Mouse (Mus musculus) limb, embryonic 12.5 days (tissue): ENCODE data around the gene Tmem115. TPM values are rescaled to one million over a fixed set of nuclear protein-coding genes. Genes with fewer than 3 reads are reported as not detected.
A peak's percentile ranks its signal among the peaks of the same experiment; 100 is the strongest.

Source experiments
- ATAC-seq: fragments of 200-750 bp; cut with Nextera tagmentation; 2 replicates; pipeline ENCODE4 v1.8.0; 2017; ENCODE audit warnings: low read depth, moderate TSS enrichment; ENCODE audit not compliant: insufficient number of reproducible peaks, insufficient read depth, low FRiP score, low TSS enrichment
- H3K27ac ChIP-seq: fragments of 300-500 bp; sonication (generic); 2 replicates; pipeline ENCODE4 v1.5.1; 2016; ENCODE audit warnings: mild to moderate bottlenecking, moderate library complexity
- H3K27me3 ChIP-seq: fragments of 300-500 bp; sonication (generic); 2 replicates; pipeline ENCODE4 v1.6.1; 2016; ENCODE audit warnings: mild to moderate bottlenecking, moderate library complexity
- H3K36me3 ChIP-seq: fragments of 300-500 bp; sonication (generic); 2 replicates; pipeline ENCODE4 v1.6.1; 2016; ENCODE audit warnings: mild to moderate bottlenecking, moderate library complexity
- H3K4me1 ChIP-seq: fragments of 300-500 bp; sonication (generic); replicated peaks from 2 replicates; pipeline ENCODE4 v1.6.1; 2016
- H3K4me2 ChIP-seq: fragments of 300-500 bp; sonication (generic); 2 replicates; pipeline ENCODE4 v1.6.1; 2016; ENCODE audit warnings: mild to moderate bottlenecking, moderate library complexity
- H3K4me3 ChIP-seq: fragments of 300-500 bp; sonication (generic); replicated peaks from 2 replicates; pipeline ENCODE4 v1.5.1; 2016; ENCODE audit warnings: mild to moderate bottlenecking
- H3K9ac ChIP-seq: fragments of 300-500 bp; sonication (generic); replicated peaks from 2 replicates; pipeline ENCODE4 v1.6.1; 2016; ENCODE audit warnings: mild to moderate bottlenecking, moderate library complexity
- H3K9me3 ChIP-seq: fragments of 300-500 bp; sonication (generic); 2 replicates; pipeline ENCODE4 v1.6.1; 2016; ENCODE audit warnings: mild to moderate bottlenecking, moderate library complexity
- WGBS: fragments of 180-500 bp; shearing (Covaris S2); methylation state at CpG from one replicate; pipeline ENCODE4 v1.1.7; 2016; 5-methylcytosine and 5-hydroxymethylcytosine counted together
- polyA plus RNA-seq: library from polyadenylated mRNA; unstranded; fragments of >200 nt; fragmentation: Nextera tagmentation; extraction: Ambion mirVana; gene quantifications from 2 replicates; pipeline ENCODE4 v1.2.1, GENCODE M21; 2016

Gene Tmem115
- polyA plus RNA-seq, 1 experiment from 2014 or later: 47.7 TPM

DNA sequence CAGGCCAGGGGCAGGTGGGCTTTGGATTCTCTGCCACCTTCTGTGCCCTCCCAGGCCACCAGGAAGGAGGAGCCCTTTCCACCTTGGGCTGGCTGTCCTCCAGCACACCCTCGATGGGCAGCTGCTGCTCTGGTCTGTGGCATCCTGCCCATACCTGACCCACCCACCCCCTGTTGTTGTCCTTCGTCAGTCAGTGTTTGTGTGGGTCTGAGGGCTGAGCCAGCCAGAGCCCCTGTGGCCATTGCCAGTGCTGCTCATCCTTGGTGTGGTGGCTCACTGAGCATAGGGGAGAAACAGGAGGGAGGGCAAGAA, 11.4 kb upstream of the Tmem115 start:
- H3K9me3 ChIP-seq: no peaks in the 10 kb centered on the region
- peaks cover 36% of the 10 kb centered on the region for H3K4me1 ChIP-seq
- peak overlapping the region; percentile 48 for H3K4me2 ChIP-seq
- peaks cover 73% of the 10 kb centered on the region for H3K27me3 ChIP-seq
- ATAC-seq: 0 out of 2 replicates have a peak, but pooled peaks have one; percentile 1
- H3K9ac ChIP-seq: peak overlapping the region; percentile 42; the same call in 1 of the 2 replicates
- H3K36me3 ChIP-seq: no peaks in the 10 kb centered on the region
- H3K4me3 ChIP-seq: 0 out of 2 replicates have a peak overlapping the region, but pooled peaks have one; percentile 11
- 56% methylated on average over 2 of the region's 2 CpGs for WGBS
- no peak overlapping the region for H3K27ac ChIP-seq

DNA sequence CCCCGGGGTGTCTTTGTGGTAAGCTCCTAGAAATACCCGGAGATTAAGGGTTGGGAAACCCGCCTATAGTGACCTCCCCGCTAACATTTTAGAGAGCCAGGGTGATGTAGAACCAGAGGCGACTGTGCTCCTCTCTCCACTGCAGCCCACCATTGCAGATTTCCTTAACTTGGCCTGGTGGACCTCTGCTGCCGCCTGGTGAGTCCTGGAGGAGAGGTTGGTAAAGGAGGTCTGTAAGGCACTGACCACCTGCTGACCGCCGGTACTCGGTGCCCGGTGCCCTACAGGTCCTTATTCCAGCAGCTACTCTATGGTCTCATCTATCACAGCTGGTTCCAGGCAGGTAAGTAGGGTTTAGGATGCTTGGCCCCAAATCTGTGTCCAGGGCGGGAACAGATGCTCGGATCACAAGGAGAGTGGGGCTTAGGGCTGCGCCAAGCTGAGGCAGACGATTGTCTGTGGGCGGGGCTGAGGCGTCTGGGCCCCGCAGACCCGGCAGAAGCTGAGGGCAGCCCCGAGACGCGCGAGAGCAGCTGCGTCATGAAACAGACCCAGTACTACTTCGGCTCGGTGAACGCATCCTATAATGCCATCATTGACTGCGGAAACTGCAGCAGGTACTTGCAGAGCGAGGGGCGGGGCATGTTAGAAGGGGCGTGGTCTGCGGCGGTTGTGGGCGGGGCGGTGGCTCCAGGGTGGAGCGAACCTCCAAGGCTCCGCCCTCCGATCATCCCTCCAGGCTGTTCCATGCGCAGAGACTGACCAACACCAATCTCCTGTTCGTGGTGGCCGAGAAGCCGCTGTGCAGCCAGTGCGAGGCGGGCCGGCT, 7.3 kb upstream of the Tmem115 start:
- Histone ChIP-seq H3K4me3 (peak overlapping the region; percentile 39), H3K36me3 (no peaks in the 10 kb centered on the region), H3K4me1 (peaks cover 34% of the 10 kb centered on the region), H3K4me2 (peak overlapping the region; percentile 65), H3K27me3 (peaks cover 74% of the 10 kb centered on the region), H3K27ac (no peak overlapping the region), H3K9ac (no peak overlapping the region), H3K9me3 (no peaks in the 10 kb centered on the region)
- WGBS: 5% methylated on average over 44 of the region's 44 CpGs
- ATAC-seq: peak; percentile 45; the same call in 1 of the 2 replicates

DNA sequence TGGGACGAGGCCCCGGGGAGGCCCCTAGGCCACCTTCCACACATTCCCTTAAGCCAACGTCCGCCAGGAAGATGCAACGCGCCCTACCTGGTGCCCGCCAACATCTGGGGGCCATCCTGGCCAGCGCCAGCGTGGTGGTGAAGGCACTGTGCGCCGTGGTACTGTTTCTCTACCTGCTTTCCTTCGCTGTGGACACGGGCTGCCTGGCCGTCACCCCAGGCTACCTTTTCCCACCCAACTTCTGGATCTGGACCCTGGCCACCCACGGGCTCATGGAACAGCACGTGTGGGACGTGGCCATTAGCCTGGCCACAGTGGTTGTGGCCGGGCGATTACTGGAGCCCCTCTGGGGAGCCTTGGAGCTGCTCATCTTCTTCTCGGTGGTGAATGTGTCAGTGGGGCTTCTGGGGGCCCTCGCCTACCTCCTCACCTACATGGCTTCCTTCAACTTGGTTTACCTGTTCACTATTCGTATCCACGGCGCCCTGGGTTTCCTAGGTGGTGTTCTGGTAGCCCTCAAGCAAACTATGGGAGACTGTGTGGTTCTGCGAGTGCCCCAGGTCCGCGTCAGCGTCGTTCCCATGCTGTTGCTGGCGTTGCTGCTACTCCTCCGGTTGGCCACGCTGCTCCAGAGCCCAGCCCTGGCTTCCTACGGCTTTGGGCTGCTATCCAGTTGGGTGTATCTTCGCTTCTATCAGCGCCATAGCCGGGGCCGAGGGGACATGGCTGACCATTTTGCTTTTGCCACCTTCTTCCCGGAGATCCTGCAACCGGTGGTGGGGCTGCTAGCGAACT, 860 bp downstream of the Tmem115 start:
- H3K27ac ChIP-seq: peak overlapping the region; percentile 60; the same call in 1 of the 2 replicates
- no peak for ATAC-seq
- peaks cover 32% of the 10 kb centered on the region for H3K36me3 ChIP-seq
- H3K4me3 ChIP-seq: peak overlapping the region; percentile 76
- H3K4me2 ChIP-seq: peak overlapping the region; percentile 99
- peak overlapping the region; percentile 81 for H3K9ac ChIP-seq
- under 1% methylated on average over 40 of the region's 40 CpGs for WGBS
- H3K27me3 ChIP-seq: peaks cover 8% of the 10 kb centered on the region; the same call in 1 of the 2 replicates
- no peaks in the 10 kb centered on the region for H3K9me3 ChIP-seq
- H3K4me1 ChIP-seq: peaks cover 27% of the 10 kb centered on the region

DNA sequence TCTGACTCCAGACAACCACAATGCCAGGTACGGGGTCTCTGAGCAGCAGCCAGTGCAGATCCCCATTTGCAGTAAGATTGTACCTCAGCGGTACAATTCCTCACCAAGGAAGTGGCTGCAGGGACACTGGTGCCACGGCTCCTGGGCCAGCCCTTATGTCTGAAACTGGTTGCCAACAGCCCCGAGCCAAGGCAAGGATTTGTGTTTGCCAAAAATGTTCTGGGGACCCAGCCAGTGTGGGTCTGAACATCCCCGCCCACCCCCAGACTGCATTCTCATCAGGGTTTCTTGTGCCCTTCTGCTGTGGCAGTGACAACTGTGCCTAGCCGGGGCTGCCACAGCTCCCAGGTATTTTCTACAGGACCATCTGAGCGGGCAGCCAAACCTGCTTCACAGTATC, 4.5 kb downstream of the Tmem115 start:
- Histone ChIP-seq H3K9me3 (no peaks in the 10 kb centered on the region), H3K9ac (no peak overlapping the region), H3K4me2 (no peak overlapping the region), H3K27ac (no peak overlapping the region), H3K27me3 (no peaks in the 10 kb centered on the region), H3K4me3 (no peak overlapping the region), H3K36me3 (peaks cover 39% of the 10 kb centered on the region), H3K4me1 (peaks cover 46% of the 10 kb centered on the region)
- 95% methylated on average over 7 of the region's 7 CpGs for WGBS
- no peak for ATAC-seq

DNA sequence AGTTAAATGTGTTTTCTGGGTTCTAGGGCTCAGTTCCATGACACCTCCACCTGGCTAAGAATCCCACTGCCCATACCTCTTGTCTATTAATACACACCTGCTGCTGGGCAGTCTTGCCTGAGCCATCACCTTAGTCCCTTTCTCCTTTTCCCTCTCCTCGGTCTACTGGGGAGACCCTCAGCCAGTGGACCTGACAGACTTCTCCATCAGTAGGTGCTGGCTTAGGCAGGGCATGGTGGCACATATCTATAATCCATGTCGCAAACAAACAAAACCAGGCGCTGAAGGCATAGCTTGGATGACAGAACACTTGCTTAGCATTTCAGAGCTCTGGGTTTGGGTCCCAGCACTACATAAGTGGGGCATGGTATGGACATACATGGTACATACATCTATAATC, 5.0 kb downstream of the Tmem115 start:
- H3K27me3 ChIP-seq: no peaks in the 10 kb centered on the region
- H3K9me3 ChIP-seq: no peaks in the 10 kb centered on the region
- no peak overlapping the region for H3K4me3 ChIP-seq
- peaks cover 46% of the 10 kb centered on the region for H3K4me1 ChIP-seq
- H3K4me2 ChIP-seq: no peak overlapping the region
- H3K36me3 ChIP-seq: peaks cover 44% of the 10 kb centered on the region
- 92% methylated on average over 3 of the region's 3 CpGs for WGBS
- H3K27ac ChIP-seq: no peak overlapping the region
- no peak for ATAC-seq
- H3K9ac ChIP-seq: no peak overlapping the region

DNA sequence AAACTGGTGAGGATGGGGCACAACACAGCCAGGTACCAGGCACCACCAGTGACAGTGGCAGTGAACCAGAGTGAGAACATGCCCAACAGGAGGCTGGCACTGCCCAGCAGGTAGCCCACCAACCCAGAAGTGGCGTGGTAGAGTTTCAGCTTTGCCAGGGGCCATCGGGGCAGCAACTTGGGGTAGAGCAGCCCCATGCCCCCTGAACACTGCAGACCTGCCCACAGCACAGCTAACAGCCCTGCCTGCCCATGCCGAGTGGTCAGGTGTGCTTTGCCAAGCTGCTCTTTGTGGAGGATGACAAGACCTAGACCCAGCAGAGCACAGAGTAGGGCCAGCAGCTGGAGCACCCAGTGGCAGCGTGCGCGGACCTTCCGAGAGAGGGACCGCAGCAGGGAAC, 6.2 kb downstream of the Tmem115 start:
- Histone ChIP-seq H3K27ac (no peak overlapping the region), H3K9me3 (no peaks in the 10 kb centered on the region), H3K36me3 (peaks cover 56% of the 10 kb centered on the region), H3K27me3 (no peaks in the 10 kb centered on the region), H3K4me3 (no peak overlapping the region), H3K4me2 (no peak overlapping the region), H3K4me1 (peaks cover 46% of the 10 kb centered on the region), H3K9ac (no peak overlapping the region)
- 91% methylated on average over 8 of the region's 8 CpGs for WGBS
- ATAC-seq: no peak

DNA sequence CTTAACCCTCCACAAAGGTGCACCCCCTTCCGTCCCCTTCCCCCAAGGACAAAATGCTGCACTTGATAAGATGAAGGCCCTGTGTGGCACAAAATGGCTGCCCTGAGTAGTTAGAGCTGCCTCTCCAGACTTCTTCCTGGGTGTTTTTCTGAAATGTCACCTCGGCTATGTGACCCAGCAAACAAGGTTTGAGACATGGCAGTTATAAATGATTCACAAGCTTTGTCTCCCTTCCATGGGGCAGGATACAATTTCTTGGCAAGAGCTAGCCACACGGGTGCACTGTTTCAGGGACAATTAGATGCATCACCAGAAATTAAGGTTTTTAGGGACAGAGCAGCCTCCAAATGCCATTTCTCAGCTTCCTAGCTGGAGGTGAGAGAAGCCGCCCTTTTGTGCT, 6.7 kb downstream of the Tmem115 start:
- 74% methylated on average over 4 of the region's 4 CpGs for WGBS
- no peak overlapping the region for H3K9ac ChIP-seq
- no peaks in the 10 kb centered on the region for H3K9me3 ChIP-seq
- peaks cover 61% of the 10 kb centered on the region for H3K36me3 ChIP-seq
- no peak overlapping the region for H3K27ac ChIP-seq
- peaks cover 41% of the 10 kb centered on the region for H3K4me1 ChIP-seq
- H3K4me2 ChIP-seq: peak overlapping the region; percentile 83
- H3K4me3 ChIP-seq: 0 out of 2 replicates have a peak overlapping the region, but pooled peaks have one; percentile 60
- no peaks in the 10 kb centered on the region for H3K27me3 ChIP-seq
- ATAC-seq: no peak

DNA sequence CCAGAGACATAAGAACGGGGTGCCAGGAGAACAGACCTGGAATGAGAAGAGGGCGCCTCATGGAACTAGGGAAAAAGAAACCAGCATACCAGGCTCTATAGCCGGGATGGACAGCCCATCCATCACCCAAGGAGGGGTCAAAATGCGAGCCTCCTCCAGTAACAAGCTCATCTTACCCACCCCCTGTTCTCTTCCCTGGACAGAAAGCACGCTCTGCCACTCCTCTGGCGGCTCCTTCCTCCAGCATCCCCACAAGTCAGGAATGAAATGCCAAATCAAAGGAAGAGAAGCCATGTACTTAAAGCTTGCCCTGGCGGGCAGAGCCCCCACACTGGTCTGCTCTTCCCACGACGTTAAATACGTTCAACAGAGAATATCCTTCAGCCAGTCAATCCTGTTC, 7.3 kb downstream of the Tmem115 start:
- H3K27me3 ChIP-seq: no peaks in the 10 kb centered on the region
- WGBS: 32% methylated on average over 10 of the region's 10 CpGs
- peaks cover 39% of the 10 kb centered on the region for H3K4me1 ChIP-seq
- peak overlapping the region; percentile 60 for H3K4me3 ChIP-seq
- peak overlapping the region; percentile 83 for H3K4me2 ChIP-seq
- no peak overlapping the region for H3K27ac ChIP-seq
- peaks cover 61% of the 10 kb centered on the region for H3K36me3 ChIP-seq
- no peaks in the 10 kb centered on the region for H3K9me3 ChIP-seq
- ATAC-seq: no peak
- H3K9ac ChIP-seq: no peak overlapping the region; the same call in 1 of the 2 replicates

DNA sequence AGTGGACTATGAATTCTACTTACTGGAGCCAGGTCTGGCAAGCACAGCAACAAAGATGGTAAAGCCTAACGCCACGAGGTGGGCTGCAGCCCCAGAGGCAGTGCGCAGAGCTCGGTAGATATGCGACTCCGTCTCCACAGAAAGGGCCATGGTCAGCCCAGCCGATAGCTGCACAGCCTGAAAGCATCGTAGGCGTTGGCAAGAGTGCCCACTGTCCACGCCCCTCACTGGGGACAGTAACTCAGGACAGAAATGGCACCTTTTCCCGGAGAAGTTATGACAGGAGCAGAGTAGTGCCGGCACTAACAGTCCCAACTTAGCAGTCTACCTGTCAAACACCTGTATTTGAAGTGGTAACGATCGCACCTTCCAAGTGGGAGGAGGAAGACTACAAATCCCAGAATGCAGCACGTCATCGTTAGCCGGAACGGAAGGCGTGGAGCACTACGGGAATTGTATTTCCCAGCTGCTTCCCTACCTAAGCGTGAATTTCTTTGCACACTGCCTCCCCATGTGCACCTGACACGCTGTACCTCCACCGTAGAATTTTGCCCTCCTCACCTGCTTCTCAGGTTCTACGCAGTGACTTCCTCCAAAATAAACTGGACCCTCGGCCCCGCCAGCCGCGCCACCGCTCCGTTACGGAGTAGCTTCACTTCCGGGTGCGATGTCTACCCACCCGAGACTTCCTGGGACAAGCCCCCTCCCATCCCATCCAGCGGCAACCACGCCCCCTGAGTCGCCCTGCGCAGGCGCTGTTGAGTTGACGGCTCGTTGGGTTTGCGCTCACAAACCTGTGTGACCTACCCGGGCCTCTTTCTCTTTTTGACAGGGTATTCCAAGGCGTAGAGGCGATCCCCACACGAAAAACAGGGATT, 8.0 kb downstream of the Tmem115 start, which contains the start of the genes Cyb561d2 and Nprl2:
Cyb561d2 (minus strand) TSS at position 720 of the 878 bp plus-strand sequence.
Nprl2 (plus strand) TSS at position 753 of the 878 bp plus-strand sequence.
- no peaks in the 10 kb centered on the region for H3K9me3 ChIP-seq
- under 1% methylated on average over 46 of the region's 46 CpGs for WGBS
- no peak within 1 kb of the TSS for H3K27ac ChIP-seq
- peaks cover 39% of the 10 kb centered on the region for H3K4me1 ChIP-seq
- H3K4me2 ChIP-seq: peak within 1 kb of the TSS; percentile 83
- peak within 1 kb of the TSS; percentile 57 for H3K9ac ChIP-seq
- peak within 1 kb of the TSS; percentile 60 for H3K4me3 ChIP-seq
- H3K36me3 ChIP-seq: peaks cover 58% of the 10 kb centered on the region
- no peaks in the 10 kb centered on the region for H3K27me3 ChIP-seq
- peak; percentile 76 for ATAC-seq

DNA sequence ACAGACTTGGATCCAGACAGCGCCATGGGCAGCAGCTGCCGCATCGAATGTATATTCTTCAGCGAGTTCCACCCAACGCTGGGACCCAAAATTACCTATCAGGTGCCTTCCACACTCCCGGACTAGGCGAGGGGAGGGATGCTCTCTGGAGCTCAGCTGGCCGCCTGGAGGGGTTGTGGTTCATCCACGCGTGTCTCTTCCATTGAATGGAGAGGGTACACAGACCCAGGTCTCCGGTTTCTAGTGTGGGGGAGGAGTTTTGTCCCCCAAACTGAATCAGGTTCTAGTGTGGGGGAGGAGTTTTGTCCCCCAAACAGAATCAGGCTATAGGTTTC, 8.6 kb downstream of the Tmem115 start:
- H3K9ac ChIP-seq: peak overlapping the region; percentile 57
- H3K4me1 ChIP-seq: peaks cover 39% of the 10 kb centered on the region
- H3K36me3 ChIP-seq: peaks cover 52% of the 10 kb centered on the region
- H3K4me3 ChIP-seq: peak overlapping the region; percentile 60
- under 1% methylated on average over 11 of the region's 11 CpGs for WGBS
- ATAC-seq: peak; percentile 17; the same call in 1 of the 2 replicates
- no peaks in the 10 kb centered on the region for H3K27me3 ChIP-seq
- no peaks in the 10 kb centered on the region for H3K9me3 ChIP-seq
- H3K4me2 ChIP-seq: peak overlapping the region; percentile 83
- H3K27ac ChIP-seq: no peak overlapping the region
